Mouse (Mus musculus) hindbrain, embryonic 11.5 days (tissue): ENCODE measurements around the gene Fxyd5. TPM values are rescaled to one million over a fixed set of nuclear protein-coding genes. Genes with fewer than 3 reads are reported as not detected.

Experiments
- ATAC-seq: fragments of 200-750 bp; cut with Nextera tagmentation; 2 replicates; pipeline ENCODE4 v1.8.0; 2017; ENCODE audit warnings: mild to moderate bottlenecking, moderate TSS enrichment, moderate library complexity; ENCODE audit not compliant: low FRiP score
- DNase-seq: peaks from one replicate; pipeline ENCODE4 v3.0.0-alpha.2; 2015; ENCODE audit warnings: low spot score
- H3K27ac ChIP-seq: fragments of 300-500 bp; sonication (generic); 2 replicates; pipeline ENCODE4 v1.5.1; 2014; ENCODE audit warnings: mild to moderate bottlenecking, low read depth, low read length
- H3K27me3 ChIP-seq: fragments of 300-500 bp; sonication (generic); 2 replicates; pipeline ENCODE4 v1.6.1; 2014; ENCODE audit warnings: mild to moderate bottlenecking, low read length, moderate library complexity, mixed read lengths; ENCODE audit not compliant: control insufficient read depth, insufficient read depth
- H3K36me3 ChIP-seq: fragments of 300-500 bp; sonication (generic); 2 replicates; pipeline ENCODE4 v1.6.1; 2014; ENCODE audit warnings: mild to moderate bottlenecking, low read length, moderate library complexity, mixed read lengths; ENCODE audit not compliant: control insufficient read depth, insufficient read depth
- H3K4me1 ChIP-seq: fragments of 300-500 bp; sonication (generic); replicated peaks from 2 replicates; pipeline ENCODE4 v1.6.1; 2014; ENCODE audit warnings: low read length, mixed read lengths; ENCODE audit not compliant: control insufficient read depth, insufficient read depth
- H3K4me2 ChIP-seq: fragments of 300-500 bp; sonication (generic); replicated peaks from 2 replicates; pipeline ENCODE4 v1.6.1; 2014; ENCODE audit warnings: mild to moderate bottlenecking, low read depth, low read length
- H3K4me3 ChIP-seq: fragments of 300-500 bp; sonication (generic); 2 replicates; pipeline ENCODE4 v1.5.1; 2014; ENCODE audit warnings: low read depth, low read length
- H3K9ac ChIP-seq: fragments of 300-500 bp; sonication (generic); 2 replicates; pipeline ENCODE4 v1.6.1; 2014; ENCODE audit warnings: low read depth, low read length
- H3K9me3 ChIP-seq: fragments of 300-500 bp; sonication (generic); 2 replicates; pipeline ENCODE4 v1.6.1; 2016; ENCODE audit warnings: low read length; ENCODE audit not compliant: control insufficient read depth
- WGBS: fragments of 180-500 bp; shearing (Covaris S2); extraction: QIAGEN DNeasy Blood & Tissue Kit; methylation state at CpG from one replicate; pipeline ENCODE4 v1.1.7; 2014; 5-methylcytosine and 5-hydroxymethylcytosine counted together
- polyA plus RNA-seq: library from polyadenylated mRNA; unstranded; fragments of >200 nt; fragmentation: Nextera tagmentation; extraction: Ambion mirVana; gene quantifications from 2 replicates; pipeline ENCODE4 v1.2.1, GENCODE M21; 2014

The Fxyd5 gene
- polyA plus RNA-seq, 1 experiment from 2014 or later: 12.3 TPM

DNA sequence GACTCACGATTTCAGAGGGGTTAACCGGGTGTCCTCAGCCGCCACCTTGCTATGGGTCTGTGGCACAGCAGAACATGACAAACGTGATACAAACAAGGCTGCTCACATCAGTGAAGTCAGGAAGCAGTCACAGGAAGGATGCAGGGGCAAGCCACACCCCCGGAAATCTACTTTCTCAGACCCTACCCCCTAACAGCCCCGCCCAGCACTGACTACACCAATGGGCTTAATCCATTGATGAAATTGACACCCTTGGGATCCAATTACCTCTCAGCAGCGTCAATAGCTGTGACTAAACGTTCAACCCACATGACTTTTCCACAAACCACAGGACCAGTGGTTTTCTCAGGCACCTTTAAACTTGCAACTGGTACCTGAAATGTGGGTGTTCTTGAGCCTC is 13.7 kb downstream of the Fxyd5 start:
- ATAC-seq: no peak
- 74% methylated on average over 8 of the region's 8 CpGs for WGBS
- Histone ChIP-seq H3K9me3 (no peaks in the 10 kb centered on the region), H3K36me3 (no peaks in the 10 kb centered on the region), H3K4me2 (no peak overlapping the region), H3K4me3 (no peak overlapping the region), H3K4me1 (no peaks in the 10 kb centered on the region), H3K9ac (no peak overlapping the region), H3K27me3 (no peaks in the 10 kb centered on the region), H3K27ac (no peak overlapping the region)
- DNase-seq: no peak

DNA sequence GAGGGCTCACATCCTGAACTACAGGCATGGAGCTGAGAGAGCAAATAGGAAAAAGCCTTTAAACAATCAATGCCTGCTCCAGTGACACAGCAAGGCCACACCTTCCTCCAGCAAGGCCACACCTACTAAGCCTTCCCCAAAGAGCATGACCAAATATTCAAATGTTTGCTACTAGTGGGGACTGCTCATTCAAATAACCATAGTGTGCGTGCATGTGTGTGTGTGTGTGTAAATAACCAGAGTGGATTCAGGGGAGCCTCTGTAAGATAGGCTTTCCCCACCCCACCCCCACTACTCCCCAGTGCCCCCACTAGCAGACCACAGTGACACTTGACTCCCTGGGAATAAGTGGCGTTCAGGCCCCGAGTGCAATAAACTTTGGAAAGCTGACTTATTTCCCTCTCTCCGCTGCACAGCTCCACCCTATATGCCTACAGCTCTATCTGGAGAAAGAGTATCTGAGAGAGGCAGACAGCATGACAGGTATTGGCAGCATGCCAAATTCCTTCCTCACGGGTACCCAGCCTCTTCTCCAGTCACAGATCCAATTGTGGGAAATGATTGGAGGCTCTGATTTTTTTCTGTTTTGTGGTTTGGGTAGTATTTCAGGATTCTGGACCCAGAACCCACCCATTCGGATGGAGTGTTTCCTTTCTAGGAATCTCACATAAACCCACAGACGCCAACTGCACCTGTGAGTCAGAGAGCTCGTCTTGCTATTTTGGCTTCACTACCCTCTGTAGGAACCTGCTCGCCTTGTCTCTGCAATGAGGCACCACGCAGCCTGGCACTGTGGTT is 25.0 kb downstream of the Fxyd5 start:
- Histone ChIP-seq H3K9me3 (no peaks in the 10 kb centered on the region), H3K36me3 (no peaks in the 10 kb centered on the region), H3K9ac (no peak overlapping the region), H3K27ac (no peak overlapping the region), H3K4me1 (no peaks in the 10 kb centered on the region), H3K4me2 (no peak overlapping the region), H3K27me3 (no peaks in the 10 kb centered on the region), H3K4me3 (no peak overlapping the region)
- DNase-seq: peak; percentile 18
- 68% methylated on average over 10 of the region's 10 CpGs for WGBS
- ATAC-seq: no peak

GRCm38 (mm10) chr7:31012971-31013370 is 29.3 kb downstream of the Fxyd5 start:
- Histone ChIP-seq H3K9me3 (no peaks in the 10 kb centered on the region), H3K36me3 (no peaks in the 10 kb centered on the region), H3K27me3 (no peaks in the 10 kb centered on the region), H3K4me1 (no peaks in the 10 kb centered on the region), H3K4me3 (no peak overlapping the region), H3K27ac (no peak overlapping the region), H3K4me2 (no peak overlapping the region), H3K9ac (no peak overlapping the region)
- no peak for DNase-seq
- WGBS: 91% methylated on average over 5 of the region's 5 CpGs
- ATAC-seq: no peak

GRCm38 (mm10) chr7:31008889-31009288 is 33.4 kb downstream of the Fxyd5 start:
- no peak for ATAC-seq
- DNase-seq: no peak
- Histone ChIP-seq H3K4me1 (no peaks in the 10 kb centered on the region), H3K27me3 (no peaks in the 10 kb centered on the region), H3K36me3 (no peaks in the 10 kb centered on the region), H3K9me3 (no peaks in the 10 kb centered on the region), H3K27ac (no peak overlapping the region), H3K9ac (no peak overlapping the region), H3K4me3 (no peak overlapping the region), H3K4me2 (no peak overlapping the region)
- 84% methylated on average over 3 of the region's 3 CpGs for WGBS

DNA sequence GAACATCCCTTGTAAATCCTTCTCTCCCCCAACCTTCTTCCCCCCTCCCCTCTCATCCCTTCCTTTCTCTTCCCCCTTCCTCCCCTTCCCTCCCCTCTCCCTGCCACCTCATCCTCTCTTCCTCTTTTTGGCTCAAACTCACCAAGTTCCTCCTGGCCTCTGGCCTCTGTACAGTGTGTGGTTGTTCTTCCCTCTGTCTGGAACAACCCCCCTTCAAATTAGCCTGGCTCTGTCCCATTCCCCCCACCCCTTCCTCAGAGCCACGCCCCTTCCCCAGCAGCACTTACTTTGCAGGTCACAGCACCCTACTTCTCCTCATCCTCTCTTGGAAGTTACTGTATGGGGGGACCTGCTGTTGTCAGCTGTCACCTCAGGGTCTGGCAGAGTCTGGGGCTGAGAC is 34.1 kb downstream of the Fxyd5 start:
- 53% methylated on average over 1 of the region's 1 CpGs for WGBS

GRCm38 (mm10) chr7:31007775-31008174 is 34.5 kb downstream of the Fxyd5 start:
- no peak overlapping the region for H3K4me2 ChIP-seq
- no peaks in the 10 kb centered on the region for H3K4me1 ChIP-seq
- H3K4me3 ChIP-seq: no peak overlapping the region
- no peaks in the 10 kb centered on the region for H3K27me3 ChIP-seq
- DNase-seq (no peak), ATAC-seq (no peak)
- no peak overlapping the region for H3K9ac ChIP-seq
- 87% methylated on average over 1 of the region's 1 CpGs for WGBS
- no peak overlapping the region for H3K27ac ChIP-seq
- H3K36me3 ChIP-seq: no peaks in the 10 kb centered on the region
- no peaks in the 10 kb centered on the region for H3K9me3 ChIP-seq

More for the DNA sequence above, 34.1 kb downstream of the Fxyd5 start:
- no peak for ATAC-seq
- H3K4me3 ChIP-seq: no peak overlapping the region
- no peaks in the 10 kb centered on the region for H3K27me3 ChIP-seq
- no peaks in the 10 kb centered on the region for H3K36me3 ChIP-seq
- H3K4me2 ChIP-seq: no peak overlapping the region
- H3K9me3 ChIP-seq: no peaks in the 10 kb centered on the region
- no peaks in the 10 kb centered on the region for H3K4me1 ChIP-seq
- no peak for DNase-seq
- H3K27ac ChIP-seq: no peak overlapping the region
- no peak overlapping the region for H3K9ac ChIP-seq

- no peak overlapping the region for H3K4me3 ChIP-seq
- WGBS: 79% methylated on average over 8 of the region's 8 CpGs
- no peak overlapping the region for H3K27ac ChIP-seq
- H3K4me2 ChIP-seq: no peak overlapping the region
- no peak for ATAC-seq
- no peaks in the 10 kb centered on the region for H3K36me3 ChIP-seq
- H3K4me1 ChIP-seq: no peaks in the 10 kb centered on the region
- no peak for DNase-seq
- H3K9me3 ChIP-seq: no peaks in the 10 kb centered on the region
- H3K27me3 ChIP-seq: no peaks in the 10 kb centered on the region
- no peak overlapping the region for H3K9ac ChIP-seq
Measured at GRCm38 (mm10) chr7:31002650-31003049, 39.6 kb downstream of the Fxyd5 start.

GRCm38 (mm10) chr7:31000505-31001020 is 41.7 kb downstream of the Fxyd5 start:
- DNase-seq (peak; percentile 3), ATAC-seq (no peak)
- Histone ChIP-seq H3K27me3 (no peaks in the 10 kb centered on the region), H3K4me3 (no peak overlapping the region), H3K9ac (no peak overlapping the region), H3K27ac (no peak overlapping the region), H3K4me2 (no peak overlapping the region), H3K4me1 (no peaks in the 10 kb centered on the region), H3K9me3 (no peaks in the 10 kb centered on the region), H3K36me3 (no peaks in the 10 kb centered on the region)
- WGBS: 64% methylated on average over 7 of the region's 7 CpGs

GRCm38 (mm10) chr7:30996491-30996890 is 45.8 kb downstream of the Fxyd5 start:
- no peak overlapping the region for H3K9ac ChIP-seq
- no peak for DNase-seq
- H3K9me3 ChIP-seq: no peaks in the 10 kb centered on the region
- no peak for ATAC-seq
- no peaks in the 10 kb centered on the region for H3K4me1 ChIP-seq
- H3K36me3 ChIP-seq: no peaks in the 10 kb centered on the region
- 96% methylated on average over 2 of the region's 2 CpGs for WGBS
- no peak overlapping the region for H3K4me2 ChIP-seq
- no peak overlapping the region for H3K4me3 ChIP-seq
- no peaks in the 10 kb centered on the region for H3K27me3 ChIP-seq
- H3K27ac ChIP-seq: no peak overlapping the region
